Mouse (Mus musculus) C2C12 (cell line): ENCODE data around the gene Degs2.

ENCODE experiments used
- CEBPB ChIP-seq: IDR thresholded peaks from one replicate; pipeline ENCODE4 v1.6.1; 2011; ENCODE audit warnings: low read depth, mild to moderate bottlenecking, control low read depth, moderate library complexity
- CTCF ChIP-seq: IDR thresholded peaks from one replicate; pipeline ENCODE4 v1.5.1; 2011; ENCODE audit not compliant: control insufficient read depth, insufficient read depth, insufficient read length

DNA sequence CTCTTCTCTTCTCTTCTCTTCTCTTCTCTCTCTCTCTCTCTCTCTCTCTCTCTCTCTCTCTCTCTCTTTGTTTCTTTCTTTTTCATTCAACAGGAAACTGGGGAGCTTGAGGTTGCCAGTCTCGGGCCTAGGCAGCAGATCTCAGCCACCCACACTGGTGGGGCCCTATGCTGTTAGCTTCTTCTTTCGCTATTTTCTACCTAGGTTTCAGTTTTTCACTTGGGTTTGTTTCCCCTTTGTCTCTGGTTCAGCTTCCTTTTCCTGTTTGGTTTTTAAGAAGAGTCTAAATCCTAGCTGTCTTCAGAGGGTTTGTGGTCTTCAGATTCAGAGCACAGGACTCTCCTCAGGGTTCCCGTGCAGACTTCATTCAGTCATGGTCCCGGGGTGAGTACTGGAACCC lies 66.6 kb downstream of the Degs2 start:
- TF ChIP-seq CTCF (no peak), CEBPB (no peak)
